ENCODE assay signal across 26 mouse cellular contexts in the genomic region with DNA sequence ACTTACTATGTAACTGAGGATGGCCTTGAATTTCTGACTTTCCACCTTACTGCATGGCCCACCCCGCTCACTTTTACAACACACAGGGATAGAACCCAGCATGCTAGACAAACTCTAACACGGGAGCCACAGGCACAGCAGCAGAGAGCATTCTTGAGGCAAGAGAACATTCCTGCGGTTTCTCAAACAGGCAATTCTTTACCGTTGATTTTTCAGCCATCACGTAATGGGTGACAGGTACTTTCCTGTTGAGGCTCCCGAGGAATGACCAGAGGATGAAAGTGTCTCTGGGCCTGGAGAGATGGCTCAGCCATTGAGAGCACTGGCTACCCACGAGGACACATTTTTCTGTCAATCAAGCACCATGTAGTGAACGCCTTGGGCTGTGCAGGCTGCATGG. TPM values are rescaled to one million over a fixed set of nuclear protein-coding genes. Genes with fewer than 3 reads are reported as not detected.
DNase-seq lines count a peak whose midpoint lies in the region; ATAC-seq and TF ChIP-seq lines count a peak whose summit lies in the region.
"Had no signal": no experiment of that assay in that cellular context is flagged by ENCODE, and none has a peak within 500 bp of the region (broad histone marks: within the 10 kb centered on the region; RNA-seq: fewer than 3 reads in every experiment).

No protein-coding gene starts in this region.

- H3K4me2 ChIP-seq in lung, embryonic 16.5 days (ENCODE audit: low read depth, low read length), result no peak overlapping the region
- H3K4me2 ChIP-seq in embryonic facial prominence, embryonic 15.5 days (replicated peaks), result no peak overlapping the region
- H3K4me2 ChIP-seq: heart, embryonic 13.5 days; hindbrain, embryonic 12.5 days; liver, embryonic 13.5 days; lung, embryonic 15.5 days; neural tube, embryonic 15.5 days; stomach, embryonic 15.5 days had no signal

- DNase-seq in lung, postnatal 4 days, result no peak
- DNase-seq in 3134 (ENCODE audit: extremely low read depth, insufficient read length, low spot score) (peak; percentile 41), 3T3-L1 (ENCODE audit: low read depth, low spot score) (peak; percentile 86)
- no peak for DNase-seq in adrenal gland, adult (ENCODE audit: inconsistent age in 2 of 2, low spot score in 1 of 2)
- no peak for DNase-seq in layer of hippocampus, adult 2 months (ENCODE audit: low spot score in 2 of 2)
- DNase-seq: adrenal gland, adult 2 months; cerebellum, adult 11 months; cerebellum, adult 9-11 months; gastrocnemius, postnatal 25 days; heart, adult 2 months; heart, postnatal 14 days; kidney, adult 18-20 months; layer of hippocampus, postnatal 36 days; liver, embryonic 13.5 days; thymus, adult 2 months; thymus, postnatal 4 days had no signal

- ATAC-seq in lung, embryonic 16.5 days (ENCODE audit: low read depth), result peak; percentile 54
- no peak for ATAC-seq in embryonic facial prominence, embryonic 15.5 days (ENCODE audit: insufficient number of reproducible peaks, low FRiP score, low TSS enrichment, low read depth)
- ATAC-seq: midbrain, embryonic 16.5 days had no signal

- no peaks in the 10 kb centered on the region for H3K36me3 ChIP-seq in lung, embryonic 16.5 days (ENCODE audit: control insufficient read depth, insufficient read depth, low read length)
- H3K36me3 ChIP-seq in embryonic facial prominence, embryonic 15.5 days, result no peaks in the 10 kb centered on the region
- H3K36me3 ChIP-seq: heart, embryonic 13.5 days; hindbrain, embryonic 12.5 days; liver, embryonic 13.5 days; lung, embryonic 15.5 days; neural tube, embryonic 15.5 days; stomach, embryonic 15.5 days had no signal

- WGBS in lung, embryonic 16.5 days, result 33% methylated on average over 8 of the region's 8 CpGs
- WGBS in embryonic facial prominence, embryonic 15.5 days, result 39% methylated on average over 8 of the region's 8 CpGs

- H3K4me3 ChIP-seq in lung, embryonic 16.5 days (ENCODE audit: low read length), result no peak overlapping the region
- no peak overlapping the region for H3K4me3 ChIP-seq in embryonic facial prominence, embryonic 15.5 days (replicated peaks)
- H3K4me3 ChIP-seq in layer of hippocampus, adult 2 months, result no peak overlapping the region
- H3K4me3 ChIP-seq: heart, adult 2 months; heart, embryonic 13.5 days; hindbrain, embryonic 12.5 days; liver, embryonic 13.5 days; lung, embryonic 15.5 days; myocyte; neural tube, embryonic 15.5 days; stomach, embryonic 15.5 days had no signal

- no peak for TF ChIP-seq CTCF in layer of hippocampus, adult 2 months (conservative IDR thresholded peaks at IDR 0.05)

- no peaks in the 10 kb centered on the region for H3K4me1 ChIP-seq in lung, embryonic 16.5 days (replicated peaks; ENCODE audit: control insufficient read depth, insufficient read depth, low read length)
- peaks cover 19% of the 10 kb centered on the region for H3K4me1 ChIP-seq in embryonic facial prominence, embryonic 15.5 days
- H3K4me1 ChIP-seq: liver, embryonic 13.5 days; lung, embryonic 15.5 days; stomach, embryonic 15.5 days had no signal

- no peak overlapping the region for H3K27ac ChIP-seq in lung, embryonic 16.5 days (ENCODE audit: low read length)
- peak overlapping the region; percentile 60 for H3K27ac ChIP-seq in embryonic facial prominence, embryonic 15.5 days (replicated peaks)
- H3K27ac ChIP-seq in layer of hippocampus, adult 2 months, result no peak overlapping the region
- H3K27ac ChIP-seq: heart, adult 2 months; heart, embryonic 13.5 days; hindbrain, embryonic 12.5 days; liver, embryonic 13.5 days; lung, embryonic 15.5 days; neural tube, embryonic 15.5 days; stomach, embryonic 15.5 days had no signal

- H3K9ac ChIP-seq in lung, embryonic 16.5 days (ENCODE audit: low read length), result no peak overlapping the region
- H3K9ac ChIP-seq in embryonic facial prominence, embryonic 15.5 days, result no peak overlapping the region
- H3K9ac ChIP-seq: heart, embryonic 13.5 days; hindbrain, embryonic 12.5 days; liver, embryonic 13.5 days; lung, embryonic 15.5 days; neural tube, embryonic 15.5 days; stomach, embryonic 15.5 days had no signal

- no peaks in the 10 kb centered on the region for H3K27me3 ChIP-seq in lung, embryonic 16.5 days (ENCODE audit: control insufficient read depth, insufficient read depth, low read depth, low read length)
- H3K27me3 ChIP-seq in embryonic facial prominence, embryonic 15.5 days, result no peaks in the 10 kb centered on the region
- H3K27me3 ChIP-seq: hindbrain, embryonic 12.5 days; liver, embryonic 13.5 days; lung, embryonic 15.5 days; neural tube, embryonic 15.5 days; stomach, embryonic 15.5 days had no signal

- no peaks in the 10 kb centered on the region for H3K9me3 ChIP-seq in lung, embryonic 16.5 days (ENCODE audit: control insufficient read depth, low read length)
- H3K9me3 ChIP-seq in embryonic facial prominence, embryonic 15.5 days (replicated peaks), result no peaks in the 10 kb centered on the region
- H3K9me3 ChIP-seq: heart, embryonic 13.5 days; hindbrain, embryonic 12.5 days; liver, embryonic 13.5 days; lung, embryonic 15.5 days; neural tube, embryonic 15.5 days; stomach, embryonic 15.5 days had no signal

RNA-seq across cellular contexts. Expression of gene Scube3, which starts 17.6 kb away (rescaled TPM):
- polyA plus RNA-seq in lung, embryonic 16.5 days (2015; fragmentation: Nextera tagmentation; extraction: Ambion mirVana), result 1.3 and 1.4 TPM in 2 replicates
- polyA plus RNA-seq in embryonic facial prominence, embryonic 15.5 days (2015; fragmentation: Nextera tagmentation; extraction: Ambion mirVana), result 6.6 and 6.9 TPM in 2 replicates
- 1 to 10 TPM; 1.1 TPM for total RNA-seq in layer of hippocampus, adult 2 months (2021)
- total RNA-seq: megakaryocyte-erythroid progenitor cell, adult 5-6 weeks had no signal

RNA-seq across cellular contexts. Expression of gene Tcp11, which starts 43.9 kb away (rescaled TPM):
- polyA plus RNA-seq in lung, embryonic 16.5 days (2015; fragmentation: Nextera tagmentation; extraction: Ambion mirVana), result 5.2 and 5.5 TPM in 2 replicates
- 4.7 and 9.0 TPM in 2 replicates for polyA plus RNA-seq in embryonic facial prominence, embryonic 15.5 days (2015; fragmentation: Nextera tagmentation; extraction: Ambion mirVana)
- total RNA-seq in layer of hippocampus, adult 2 months (2021), result under 1 TPM; 0.74 to 0.84 TPM
- total RNA-seq: gastrocnemius, postnatal 25 days; heart, adult 2 months; heart, postnatal 14 days had no signal
- polyA plus RNA-seq: adrenal gland, adult 2 months; myocyte had no signal

RNA-seq across cellular contexts. Expression of gene Zfp523, which starts 52.6 kb away (rescaled TPM):
- polyA plus RNA-seq in lung, embryonic 16.5 days (2015; fragmentation: Nextera tagmentation; extraction: Ambion mirVana), result 34.2 and 34.9 TPM in 2 replicates
- polyA plus RNA-seq in embryonic facial prominence, embryonic 15.5 days (2015; fragmentation: Nextera tagmentation; extraction: Ambion mirVana), result 43.0 and 44.7 TPM in 2 replicates
- 100 to 1,000 TPM; 104 to 106 TPM for total RNA-seq in layer of hippocampus, adult 2 months (2021)

Comparison
In these comparisons a context has a peak if more than half of its experiments do, and no peak if none do; other contexts are left out.
1. DNase-seq: peak in 3134 (single experiment) and 3T3-L1 (single experiment); none in lung, postnatal 4 days (0 of 2), adrenal gland, adult (0 of 2) and layer of hippocampus, adult 2 months (0 of 2).